Mouse (Mus musculus) erythroblast, embryonic 14.5 days (primary cell): ENCODE measurements around the gene Bicdl2.

Source experiments
- GATA1 ChIP-seq: IDR thresholded peaks from 2 replicates; pipeline ENCODE4 v1.6.1; 2012; ENCODE audit warnings: low read length, inconsistent platforms, mixed read lengths
- TAL1 ChIP-seq: IDR thresholded peaks from 3 replicates; pipeline ENCODE4 v1.6.1; 2012; ENCODE audit warnings: low read length, inconsistent platforms, mixed read lengths

DNA sequence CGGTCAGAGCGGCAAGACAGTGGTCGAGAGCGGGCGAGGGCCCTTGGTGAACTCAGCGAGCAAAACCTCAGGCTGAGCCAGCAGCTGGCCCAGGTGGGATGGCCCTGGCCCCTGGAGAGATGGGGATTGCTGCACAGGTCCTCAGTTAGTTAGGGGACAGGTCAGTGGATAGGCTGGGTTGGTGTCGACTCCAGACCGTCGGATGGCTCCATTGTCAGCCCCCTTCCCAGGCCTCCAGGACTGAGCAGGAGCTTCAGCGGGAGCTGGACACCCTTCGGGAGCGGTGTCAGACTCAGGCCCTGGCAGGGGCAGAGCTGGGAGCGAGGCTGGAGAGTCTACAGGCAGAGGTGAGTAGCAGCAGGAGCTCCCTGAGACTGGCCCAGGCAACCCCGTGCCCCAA is 5.2 kb downstream of the Bicdl2 start:
- TF ChIP-seq TAL1 (no peak), GATA1 (no peak)
